29 mouse cellular contexts compared by ENCODE assay signal in the genomic region with DNA sequence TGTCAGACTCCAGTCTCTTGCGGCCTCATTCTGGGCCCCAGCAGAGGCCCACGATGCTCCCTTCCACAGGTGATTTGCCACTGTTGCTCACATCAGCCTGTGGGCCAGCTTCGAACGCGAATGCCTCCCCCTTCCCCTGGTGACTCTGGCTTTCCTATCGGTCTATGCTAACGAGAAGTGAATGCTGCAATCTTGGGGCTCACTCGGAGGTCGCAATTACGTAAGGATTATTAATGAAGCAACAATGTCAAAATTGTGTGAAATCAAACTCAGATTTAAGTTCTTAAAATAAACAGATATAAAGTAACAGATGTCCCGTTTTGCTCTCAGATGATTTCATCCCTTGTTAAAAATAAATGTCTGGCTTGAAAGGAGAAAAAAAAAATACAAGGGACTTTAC.
A peak's percentile ranks its signal among the peaks of the same experiment; 100 is the strongest.
DNase-seq lines count a peak whose midpoint lies in the region; ATAC-seq lines count a peak whose summit lies in the region.
"Had no signal": no experiment of that assay in that cellular context is flagged by ENCODE, and none has a peak within 500 bp of the region (broad histone marks: within the 10 kb centered on the region; RNA-seq: fewer than 3 reads in every experiment).

No protein-coding gene starts in this region.

- H3K4me1 ChIP-seq in embryonic facial prominence, embryonic 12.5 days, result peaks cover 11% of the 10 kb centered on the region; the same call in 1 of the 2 replicates
- peaks cover 20% of the 10 kb centered on the region for H3K4me1 ChIP-seq in embryonic facial prominence, embryonic 10.5 days
- H3K4me1 ChIP-seq in lung, embryonic 16.5 days (replicated peaks; ENCODE audit: control insufficient read depth, insufficient read depth, low read length), result no peaks in the 10 kb centered on the region
- H3K4me1 ChIP-seq: forebrain, embryonic 13.5 days; heart, embryonic 12.5 days; liver, embryonic 13.5 days had no signal

- no peak for DNase-seq in embryonic facial prominence, embryonic 10.5 days (ENCODE audit: low spot score)
- no peak for DNase-seq in lung, postnatal 14 days
- peak; percentile 22 for DNase-seq in lung, postnatal 10 days
- peak; percentile 19 for DNase-seq in telencephalon, adult 2 months (ENCODE audit: low read depth, low spot score)
- DNase-seq in neural tube, embryonic 10.5 days (ENCODE audit: extremely low spot score, low spot score), result no peak
- no peak for DNase-seq in gastrocnemius, adult 8-10 months (ENCODE audit: low spot score in 2 of 2)
- DNase-seq: adrenal gland, postnatal 14 days; cerebellum, adult 11 months; cerebellum, adult 9-10 months; cerebellum, postnatal 36 days; gastrocnemius, postnatal 25 days; heart, adult 2 months; heart, postnatal 4 days; kidney, postnatal 14 days; liver, embryonic 13.5 days; midbrain, embryonic 14.5 days; right cerebral cortex, postnatal 25 days; thymus, adult 18-20 months; thymus, postnatal 25 days had no signal

- no peaks in the 10 kb centered on the region for H3K27me3 ChIP-seq in embryonic facial prominence, embryonic 12.5 days
- peaks cover 2% of the 10 kb centered on the region for H3K27me3 ChIP-seq in embryonic facial prominence, embryonic 10.5 days (replicated peaks; ENCODE audit: low read depth, poor library complexity, severe bottlenecking)
- H3K27me3 ChIP-seq in lung, embryonic 16.5 days (ENCODE audit: control insufficient read depth, insufficient read depth, low read depth, low read length), result no peaks in the 10 kb centered on the region
- H3K27me3 ChIP-seq: embryonic facial prominence, embryonic 13.5 days; forebrain, embryonic 13.5 days; heart, embryonic 12.5 days; limb, embryonic 15.5 days; liver, embryonic 13.5 days; megakaryocyte, embryonic 14.5 days had no signal

- no peak overlapping the region for H3K9ac ChIP-seq in embryonic facial prominence, embryonic 12.5 days
- H3K9ac ChIP-seq in lung, embryonic 16.5 days (ENCODE audit: low read length), result no peak overlapping the region
- H3K9ac ChIP-seq: embryonic facial prominence, embryonic 13.5 days; forebrain, embryonic 13.5 days; heart, embryonic 12.5 days; hindbrain, embryonic 14.5 days; limb, embryonic 15.5 days; liver, embryonic 13.5 days had no signal

- no peak for ATAC-seq in embryonic facial prominence, embryonic 12.5 days (ENCODE audit: insufficient number of reproducible peaks, insufficient read depth, low FRiP score, low TSS enrichment)
- peak; percentile 82 for ATAC-seq in lung, embryonic 16.5 days (ENCODE audit: low read depth)
- ATAC-seq: intestine, postnatal 0 days had no signal

- H3K36me3 ChIP-seq in embryonic facial prominence, embryonic 12.5 days, result no peaks in the 10 kb centered on the region
- H3K36me3 ChIP-seq in embryonic facial prominence, embryonic 10.5 days (replicated peaks), result no peaks in the 10 kb centered on the region
- no peaks in the 10 kb centered on the region for H3K36me3 ChIP-seq in lung, embryonic 16.5 days (ENCODE audit: control insufficient read depth, insufficient read depth, low read length)
- H3K36me3 ChIP-seq: embryonic facial prominence, embryonic 13.5 days; G1E; heart, embryonic 12.5 days; limb, embryonic 15.5 days; liver, embryonic 13.5 days had no signal

- H3K4me3 ChIP-seq in embryonic facial prominence, embryonic 12.5 days, result no peak overlapping the region
- no peak overlapping the region for H3K4me3 ChIP-seq in embryonic facial prominence, embryonic 10.5 days
- H3K4me3 ChIP-seq in lung, embryonic 16.5 days (ENCODE audit: low read length), result no peak overlapping the region
- H3K4me3 ChIP-seq: embryonic facial prominence, embryonic 13.5 days; forebrain, embryonic 13.5 days; heart, adult 2 months; heart, embryonic 12.5 days; limb, embryonic 15.5 days; liver, embryonic 13.5 days; megakaryocyte, embryonic 14.5 days had no signal

- H3K4me2 ChIP-seq in embryonic facial prominence, embryonic 12.5 days (replicated peaks), result no peak overlapping the region
- no peak overlapping the region for H3K4me2 ChIP-seq in lung, embryonic 16.5 days (ENCODE audit: low read depth, low read length)
- H3K4me2 ChIP-seq: embryonic facial prominence, embryonic 13.5 days; forebrain, embryonic 13.5 days; heart, embryonic 12.5 days; hindbrain, embryonic 14.5 days; limb, embryonic 15.5 days; liver, embryonic 13.5 days had no signal

- no peaks in the 10 kb centered on the region for H3K9me3 ChIP-seq in embryonic facial prominence, embryonic 12.5 days
- no peaks in the 10 kb centered on the region for H3K9me3 ChIP-seq in embryonic facial prominence, embryonic 10.5 days
- no peaks in the 10 kb centered on the region for H3K9me3 ChIP-seq in lung, embryonic 16.5 days (ENCODE audit: control insufficient read depth, low read length)
- H3K9me3 ChIP-seq: embryonic facial prominence, embryonic 13.5 days; forebrain, embryonic 13.5 days; heart, embryonic 12.5 days; limb, embryonic 15.5 days; liver, embryonic 13.5 days had no signal

- 46% methylated on average over 11 of the region's 11 CpGs for WGBS in embryonic facial prominence, embryonic 12.5 days
- WGBS in embryonic facial prominence, embryonic 10.5 days, result 63% methylated on average over 11 of the region's 11 CpGs
- 50% methylated on average over 11 of the region's 11 CpGs for WGBS in lung, embryonic 16.5 days

- H3K27ac ChIP-seq in embryonic facial prominence, embryonic 12.5 days, result 0 out of 2 replicates have a peak overlapping the region, but pooled peaks have one; percentile 9
- no peak overlapping the region; the same call in 1 of the 2 replicates for H3K27ac ChIP-seq in embryonic facial prominence, embryonic 10.5 days (replicated peaks)
- H3K27ac ChIP-seq in lung, embryonic 16.5 days (ENCODE audit: low read length), result no peak overlapping the region
- H3K27ac ChIP-seq: embryonic facial prominence, embryonic 13.5 days; forebrain, embryonic 13.5 days; heart, adult 2 months; hindbrain, embryonic 14.5 days; limb, embryonic 15.5 days; liver, embryonic 13.5 days had no signal

Comparison
In these comparisons a context has a peak if more than half of its experiments do, and no peak if none do; other contexts are left out.
1. DNase-seq: peak in lung, postnatal 10 days (single experiment) and telencephalon, adult 2 months (single experiment); none in embryonic facial prominence, embryonic 10.5 days (single experiment), lung, postnatal 14 days (single experiment), neural tube, embryonic 10.5 days (single experiment) and gastrocnemius, adult 8-10 months (0 of 2).